Mouse (Mus musculus) heart, embryonic 11.5 days (tissue): ENCODE measurements at regions not wholly inside any gene's neighbourhood (a gene's known extent, or its start where the extent isn't known, plus 50 kb on each side); places are given as distances from the start of the nearest gene placed in this dataset.

Source experiments
- ATAC-seq: fragments of 200-750 bp; cut with Nextera tagmentation; replicated peaks from 2 replicates; pipeline ENCODE4 v1.8.0; 2017; ENCODE audit warnings: moderate library complexity; ENCODE audit not compliant: insufficient number of reproducible peaks, low FRiP score, low TSS enrichment
- H3K27ac ChIP-seq: fragments of 300-500 bp; sonication (generic); 2 replicates; pipeline ENCODE4 v1.5.1; 2014; ENCODE audit warnings: mild to moderate bottlenecking, low read depth, low read length
- H3K27me3 ChIP-seq: fragments of 300-500 bp; sonication (generic); 2 replicates; pipeline ENCODE4 v1.6.1; 2014; ENCODE audit warnings: mild to moderate bottlenecking, low read length, mixed read lengths; ENCODE audit not compliant: control insufficient read depth, insufficient read depth
- H3K36me3 ChIP-seq: fragments of 300-500 bp; sonication (generic); 2 replicates; pipeline ENCODE4 v1.6.1; 2014; ENCODE audit warnings: mild to moderate bottlenecking, low read length, moderate library complexity, mixed read lengths; ENCODE audit not compliant: control insufficient read depth, insufficient read depth
- H3K4me1 ChIP-seq: fragments of 300-500 bp; sonication (generic); 2 replicates; pipeline ENCODE4 v1.6.1; 2014; ENCODE audit warnings: low read length; ENCODE audit not compliant: control insufficient read depth, insufficient read depth
- H3K4me2 ChIP-seq: fragments of 300-500 bp; sonication (generic); 2 replicates; pipeline ENCODE4 v1.6.1; 2014; ENCODE audit warnings: mild to moderate bottlenecking, moderate library complexity
- H3K4me3 ChIP-seq: fragments of 300-500 bp; sonication (generic); 2 replicates; pipeline ENCODE4 v1.5.1; 2014; ENCODE audit warnings: low read depth, low read length
- H3K9ac ChIP-seq: fragments of 300-500 bp; sonication (generic); 2 replicates; pipeline ENCODE4 v1.6.1; 2014; ENCODE audit warnings: mild to moderate bottlenecking, low read depth, low read length, moderate library complexity
- H3K9me3 ChIP-seq: fragments of 300-500 bp; sonication (generic); replicated peaks from 2 replicates; pipeline ENCODE4 v1.6.1; 2016; ENCODE audit warnings: low read length; ENCODE audit not compliant: control insufficient read depth
- WGBS: fragments of 180-500 bp; shearing (Covaris S2); extraction: QIAGEN DNeasy Blood & Tissue Kit; methylation state at CpG from one replicate; pipeline ENCODE4 v1.1.7; 2014; ENCODE audit not compliant: insufficient replicate concordance; 5-methylcytosine and 5-hydroxymethylcytosine counted together

- H3K4me2 ChIP-seq = no peak overlapping the region
- H3K27ac ChIP-seq = no peak overlapping the region
- H3K27me3 ChIP-seq = no peaks in the 10 kb centered on the region
- no peaks in the 10 kb centered on the region for H3K36me3 ChIP-seq
- H3K4me1 ChIP-seq = no peaks in the 10 kb centered on the region
- H3K4me3 ChIP-seq = no peak overlapping the region
- no peak for ATAC-seq
- no peaks in the 10 kb centered on the region for H3K9me3 ChIP-seq
- no peak overlapping the region for H3K9ac ChIP-seq
- WGBS = 64% methylated on average over 15 of the region's 15 CpGs
Observed at GRCm38 (mm10) chr16:79177299-79177999, 86.6 kb upstream of the Tmprss15 start.

GRCm38 (mm10) chr16:79176832-79177243 is 85.9 kb upstream of the Tmprss15 start:
- H3K27ac ChIP-seq = no peak overlapping the region
- H3K27me3 ChIP-seq = no peaks in the 10 kb centered on the region
- no peaks in the 10 kb centered on the region for H3K4me1 ChIP-seq
- no peaks in the 10 kb centered on the region for H3K36me3 ChIP-seq
- no peaks in the 10 kb centered on the region for H3K9me3 ChIP-seq
- no peak for ATAC-seq
- WGBS = 69% methylated on average over 6 of the region's 6 CpGs
- no peak overlapping the region for H3K9ac ChIP-seq
- no peak overlapping the region for H3K4me3 ChIP-seq
- no peak overlapping the region for H3K4me2 ChIP-seq

- Histone ChIP-seq H3K9ac (no peak overlapping the region), H3K9me3 (no peaks in the 10 kb centered on the region), H3K27ac (no peak overlapping the region), H3K27me3 (no peaks in the 10 kb centered on the region), H3K4me2 (no peak overlapping the region), H3K36me3 (no peaks in the 10 kb centered on the region), H3K4me3 (no peak overlapping the region), H3K4me1 (no peaks in the 10 kb centered on the region)
- ATAC-seq = no peak
- WGBS = 16% methylated on average over 8 of the region's 8 CpGs
Observed at GRCm38 (mm10) chr16:79168193-79168592, 77.3 kb upstream of the Tmprss15 start.

GRCm38 (mm10) chr16:79142813-79143212 is 51.9 kb upstream of the Tmprss15 start:
- no peak overlapping the region for H3K9ac ChIP-seq
- no peaks in the 10 kb centered on the region for H3K9me3 ChIP-seq
- H3K36me3 ChIP-seq = no peaks in the 10 kb centered on the region
- no peaks in the 10 kb centered on the region for H3K27me3 ChIP-seq
- WGBS = 74% methylated on average over 1 of the region's 1 CpGs
- H3K4me3 ChIP-seq = no peak overlapping the region
- ATAC-seq = no peak
- no peaks in the 10 kb centered on the region for H3K4me1 ChIP-seq
- no peak overlapping the region for H3K27ac ChIP-seq
- H3K4me2 ChIP-seq = no peak overlapping the region
